ENCODE assay signal across 10 mouse cellular contexts in the genomic region with DNA sequence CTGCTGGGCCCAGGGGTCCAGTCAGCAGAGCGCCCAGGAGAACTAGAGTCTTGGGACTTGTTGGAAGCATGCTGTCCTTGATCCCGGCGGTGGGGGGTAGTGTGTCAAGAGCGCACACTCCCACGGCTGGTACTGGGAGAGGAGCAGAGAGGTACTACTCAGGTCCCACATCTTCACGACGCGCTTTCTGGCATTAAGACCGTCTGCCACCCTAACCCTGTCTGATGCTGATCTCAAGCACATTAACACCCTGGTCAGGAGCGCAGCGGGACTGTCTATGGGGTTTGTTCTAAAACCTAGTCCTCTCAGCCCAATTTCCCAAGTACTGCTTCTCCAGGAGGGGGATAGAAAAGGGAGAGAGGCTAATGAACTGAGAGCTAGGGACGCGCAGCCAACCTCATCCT. TPM values are rescaled to one million over a fixed set of nuclear protein-coding genes. Genes with fewer than 3 reads are reported as not detected.
DNase-seq lines count a peak whose midpoint lies in the region; ATAC-seq and TF ChIP-seq lines count a peak whose summit lies in the region.
"Had no signal": no experiment of that assay in that cellular context is flagged by ENCODE, and none has a peak within 500 bp of the region (broad histone marks: within the 10 kb centered on the region; RNA-seq: fewer than 3 reads in every experiment).

A gene (minus strand): TSS at position 354 of the 404 bp plus-strand sequence.

- peak; percentile 4 for DNase-seq in lung, embryonic 14.5 days
- DNase-seq in lung, postnatal 4 days = no peak
- no peak for DNase-seq in left cerebral cortex, postnatal 36 days (ENCODE audit: low spot score in 2 of 2)
- DNase-seq in yolk sac, embryonic 10.5 days (ENCODE audit: low spot score) = no peak
- no peak for DNase-seq in kidney, postnatal 4 days

- no peaks in the 10 kb centered on the region for H3K36me3 ChIP-seq in lung, embryonic 14.5 days (ENCODE audit: insufficient read depth)
- H3K36me3 ChIP-seq in forebrain, embryonic 13.5 days (ENCODE audit: poor library complexity, severe bottlenecking) = no peaks in the 10 kb centered on the region
- H3K36me3 ChIP-seq in limb, embryonic 12.5 days = no peaks in the 10 kb centered on the region
- H3K36me3 ChIP-seq in neural tube, embryonic 15.5 days = no peaks in the 10 kb centered on the region

- intact Hi-C loops in left cerebral cortex, postnatal 36 days (cut with DNase I) = no loop called here

- 0 out of 2 replicates have a peak, but pooled peaks cover 6% of the 10 kb centered on the region for H3K4me1 ChIP-seq in lung, embryonic 14.5 days (ENCODE audit: insufficient read depth)
- H3K4me1 ChIP-seq in forebrain, embryonic 13.5 days = peaks cover 39% of the 10 kb centered on the region
- peaks cover 27% of the 10 kb centered on the region for H3K4me1 ChIP-seq in limb, embryonic 12.5 days (replicated peaks)
- peaks cover 48% of the 10 kb centered on the region for H3K4me1 ChIP-seq in neural tube, embryonic 15.5 days

- H3K4me2 ChIP-seq in lung, embryonic 14.5 days = peak within 1 kb of the TSS; percentile 52
- peak within 1 kb of the TSS; percentile 49 for H3K4me2 ChIP-seq in forebrain, embryonic 13.5 days
- H3K4me2 ChIP-seq in limb, embryonic 12.5 days = peak within 1 kb of the TSS; percentile 55
- peak within 1 kb of the TSS; percentile 56 for H3K4me2 ChIP-seq in neural tube, embryonic 15.5 days

- H3K27me3 ChIP-seq in lung, embryonic 14.5 days (ENCODE audit: insufficient read depth, low read length) = peaks cover 84% of the 10 kb centered on the region
- H3K27me3 ChIP-seq in forebrain, embryonic 13.5 days = peaks cover 99% of the 10 kb centered on the region
- peaks cover 99% of the 10 kb centered on the region for H3K27me3 ChIP-seq in limb, embryonic 12.5 days
- peaks cover 94% of the 10 kb centered on the region for H3K27me3 ChIP-seq in neural tube, embryonic 15.5 days (replicated peaks)

- no peak within 1 kb of the TSS for H3K27ac ChIP-seq in lung, embryonic 14.5 days (ENCODE audit: low read depth)
- no peak within 1 kb of the TSS for H3K27ac ChIP-seq in forebrain, embryonic 13.5 days
- no peak within 1 kb of the TSS for H3K27ac ChIP-seq in limb, embryonic 12.5 days
- H3K27ac ChIP-seq in neural tube, embryonic 15.5 days (replicated peaks) = no peak within 1 kb of the TSS
- H3K27ac ChIP-seq: macrophage had no signal

- WGBS in lung, embryonic 14.5 days = 4% methylated on average over 13 of the region's 13 CpGs
- WGBS in forebrain, embryonic 13.5 days = under 1% methylated on average over 13 of the region's 13 CpGs
- 6% methylated on average over 13 of the region's 13 CpGs for WGBS in limb, embryonic 12.5 days
- WGBS in neural tube, embryonic 15.5 days = 4% methylated on average over 13 of the region's 13 CpGs

- H3K9ac ChIP-seq in lung, embryonic 14.5 days = no peak within 1 kb of the TSS
- H3K9ac ChIP-seq in forebrain, embryonic 13.5 days = no peak within 1 kb of the TSS
- H3K9ac ChIP-seq in limb, embryonic 12.5 days (replicated peaks) = no peak within 1 kb of the TSS
- H3K9ac ChIP-seq in neural tube, embryonic 15.5 days (replicated peaks) = 0 out of 2 replicates have a peak within 1 kb of the TSS, but pooled peaks have one; percentile 11

- ATAC-seq in lung, embryonic 14.5 days (ENCODE audit: insufficient read depth) = no peak
- ATAC-seq in forebrain, embryonic 13.5 days = no peak
- ATAC-seq in limb, embryonic 12.5 days (ENCODE audit: insufficient number of reproducible peaks, insufficient read depth, low FRiP score, low TSS enrichment, low read depth) = no peak
- ATAC-seq in neural tube, embryonic 15.5 days (ENCODE audit: low FRiP score) = no peak

- H3K4me3 ChIP-seq in lung, embryonic 14.5 days (ENCODE audit: low read depth, low read length) = peak within 1 kb of the TSS; percentile 27
- peak within 1 kb of the TSS; percentile 28 for H3K4me3 ChIP-seq in forebrain, embryonic 13.5 days
- H3K4me3 ChIP-seq in limb, embryonic 12.5 days (replicated peaks) = peak within 1 kb of the TSS; percentile 33
- peak within 1 kb of the TSS; percentile 23 for H3K4me3 ChIP-seq in neural tube, embryonic 15.5 days (replicated peaks)
- H3K4me3 ChIP-seq: erythroblast, embryonic 14.5 days had no signal

- H3K9me3 ChIP-seq in lung, embryonic 14.5 days (ENCODE audit: low read depth, low read length) = no peaks in the 10 kb centered on the region
- H3K9me3 ChIP-seq in forebrain, embryonic 13.5 days (replicated peaks) = no peaks in the 10 kb centered on the region
- no peaks in the 10 kb centered on the region for H3K9me3 ChIP-seq in limb, embryonic 12.5 days
- no peaks in the 10 kb centered on the region for H3K9me3 ChIP-seq in neural tube, embryonic 15.5 days (replicated peaks)

- no peak for TF ChIP-seq CTCF in lung, embryonic 14.5 days (IDR thresholded peaks at IDR 0.05; ENCODE audit: low read depth)

RNA-seq across cellular contexts. Expression of the gene that starts here (rescaled TPM):
- polyA plus RNA-seq in lung, embryonic 14.5 days (2014; fragmentation: Nextera tagmentation; extraction: Ambion mirVana) = 0.07 TPM in 1 of 2 replicates, not detected in the other
- not detected in 2 replicates for polyA plus RNA-seq in forebrain, embryonic 13.5 days (2015; fragmentation: Nextera tagmentation; extraction: Ambion mirVana)
- polyA plus RNA-seq in limb, embryonic 12.5 days (2016; fragmentation: Nextera tagmentation; extraction: Ambion mirVana) = not detected in 2 replicates
- polyA plus RNA-seq in neural tube, embryonic 15.5 days (2015; fragmentation: Nextera tagmentation; extraction: Ambion mirVana) = 0.03 and 0.12 TPM in 2 replicates
- not detected for total RNA-seq in left cerebral cortex, postnatal 36 days (2021)
- polyA plus RNA-seq: erythroblast, embryonic 14.5 days; macrophage had no signal

Comparison
In these comparisons a context has a peak if more than half of its experiments do, and no peak if none do; other contexts are left out.
1. Peak in DNase-seq, H3K4me3 ChIP-seq and H3K4me2 ChIP-seq in lung, embryonic 14.5 days; RNA of the gene not detected or under 1 TPM.